In genomic region chr17:28936622-28937345, GRCm38 (mm10) we compare ENCODE assay signal across 7 mouse cellular contexts. TPM values are rescaled to one million over a fixed set of nuclear protein-coding genes. Genes with fewer than 3 reads are reported as not detected.
DNase-seq lines count a peak whose midpoint lies in the region; ATAC-seq and TF ChIP-seq lines count a peak whose summit lies in the region.

No protein-coding gene starts in this region.

- no peak overlapping the region for H3K4me2 ChIP-seq in intestine, postnatal 0 days (replicated peaks; ENCODE audit: low read depth)
- H3K4me2 ChIP-seq in intestine, embryonic 16.5 days (ENCODE audit: low read depth, low read length): no peak overlapping the region
- H3K4me2 ChIP-seq in forebrain, embryonic 13.5 days: no peak overlapping the region

- H3K9me3 ChIP-seq in intestine, postnatal 0 days (ENCODE audit: control insufficient read depth): no peaks in the 10 kb centered on the region
- H3K9me3 ChIP-seq in intestine, embryonic 16.5 days (ENCODE audit: control insufficient read depth, low read length): no peaks in the 10 kb centered on the region
- H3K9me3 ChIP-seq in forebrain, embryonic 13.5 days (replicated peaks): no peaks in the 10 kb centered on the region

- no peaks in the 10 kb centered on the region for H3K27me3 ChIP-seq in intestine, postnatal 0 days (replicated peaks; ENCODE audit: control insufficient read depth, insufficient read depth, low read length)
- H3K27me3 ChIP-seq in intestine, embryonic 16.5 days (replicated peaks; ENCODE audit: control insufficient read depth, insufficient read depth, low read length): no peaks in the 10 kb centered on the region
- no peaks in the 10 kb centered on the region for H3K27me3 ChIP-seq in forebrain, embryonic 13.5 days

- peak; percentile 67 for TF ChIP-seq CTCF in intestine, postnatal 0 days (IDR thresholded peaks at IDR 0.05; ENCODE audit: low read depth)

- H3K36me3 ChIP-seq in intestine, postnatal 0 days (ENCODE audit: control insufficient read depth, insufficient read depth): no peaks in the 10 kb centered on the region
- H3K36me3 ChIP-seq in intestine, embryonic 16.5 days (ENCODE audit: control insufficient read depth, insufficient read depth, low read length): no peaks in the 10 kb centered on the region
- H3K36me3 ChIP-seq in forebrain, embryonic 13.5 days (ENCODE audit: poor library complexity, severe bottlenecking): no peaks in the 10 kb centered on the region

- H3K4me1 ChIP-seq in intestine, postnatal 0 days (replicated peaks; ENCODE audit: control insufficient read depth, insufficient read depth, low read length): no peaks in the 10 kb centered on the region
- H3K4me1 ChIP-seq in intestine, embryonic 16.5 days (ENCODE audit: control insufficient read depth, insufficient read depth, low read length): no peaks in the 10 kb centered on the region; the same call in 1 of the 2 replicates
- H3K4me1 ChIP-seq in forebrain, embryonic 13.5 days: no peaks in the 10 kb centered on the region

- ATAC-seq in intestine, postnatal 0 days: no peak
- ATAC-seq in intestine, embryonic 16.5 days: no peak
- no peak for ATAC-seq in forebrain, embryonic 13.5 days

- 81% methylated on average over 10 of the region's 10 CpGs for WGBS in intestine, postnatal 0 days
- 81% methylated on average over 10 of the region's 10 CpGs for WGBS in intestine, embryonic 16.5 days
- WGBS in forebrain, embryonic 13.5 days: 81% methylated on average over 10 of the region's 10 CpGs

- DNase-seq in Muller cell, postnatal 12 days (ENCODE audit: inconsistent ontology term): peak; percentile 17
- peak; percentile 35 to 37 for DNase-seq in cerebellum, postnatal 36 days
- DNase-seq in lung, postnatal 10 days: peak; percentile 62
- peak; percentile 56 for DNase-seq in thymus, postnatal 0 days (ENCODE audit: low spot score)

- H3K9ac ChIP-seq in intestine, postnatal 0 days (ENCODE audit: low read depth, low read length): no peak overlapping the region
- no peak overlapping the region for H3K9ac ChIP-seq in intestine, embryonic 16.5 days (ENCODE audit: low read depth, low read length)
- H3K9ac ChIP-seq in forebrain, embryonic 13.5 days: no peak overlapping the region

- H3K4me3 ChIP-seq in intestine, postnatal 0 days (ENCODE audit: low read depth, low read length): no peak overlapping the region
- H3K4me3 ChIP-seq in intestine, embryonic 16.5 days (ENCODE audit: low read length): no peak overlapping the region
- H3K4me3 ChIP-seq in forebrain, embryonic 13.5 days: no peak overlapping the region

- no peak overlapping the region for H3K27ac ChIP-seq in intestine, postnatal 0 days (ENCODE audit: low read depth, low read length)
- no peak overlapping the region for H3K27ac ChIP-seq in intestine, embryonic 16.5 days (ENCODE audit: low read length)
- H3K27ac ChIP-seq in forebrain, embryonic 13.5 days: no peak overlapping the region

RNA-seq across cellular contexts. Expression of gene Pxt1, which starts 6.9 kb away (rescaled TPM):
- polyA plus RNA-seq in intestine, postnatal 0 days (2015; fragmentation: Nextera tagmentation; extraction: Ambion mirVana): not detected in 2 replicates
- polyA plus RNA-seq in intestine, embryonic 16.5 days (2015; fragmentation: Nextera tagmentation; extraction: Ambion mirVana): not detected in 2 replicates
- not detected in 2 replicates for polyA plus RNA-seq in thymus, postnatal 0 days (2015; fragmentation: Nextera tagmentation; extraction: Ambion mirVana)
- not detected in 2 replicates for polyA plus RNA-seq in forebrain, embryonic 13.5 days (2015; fragmentation: Nextera tagmentation; extraction: Ambion mirVana)

RNA-seq across cellular contexts. Expression of gene Kctd20, which starts 15.0 kb away (rescaled TPM):
- polyA plus RNA-seq in intestine, postnatal 0 days (2015; fragmentation: Nextera tagmentation; extraction: Ambion mirVana): 25.6 and 27.0 TPM in 2 replicates
- 57.0 and 62.3 TPM in 2 replicates for polyA plus RNA-seq in intestine, embryonic 16.5 days (2015; fragmentation: Nextera tagmentation; extraction: Ambion mirVana)
- 64.7 and 65.8 TPM in 2 replicates for polyA plus RNA-seq in thymus, postnatal 0 days (2015; fragmentation: Nextera tagmentation; extraction: Ambion mirVana)
- polyA plus RNA-seq in forebrain, embryonic 13.5 days (2015; fragmentation: Nextera tagmentation; extraction: Ambion mirVana): 107 and 115 TPM in 2 replicates

RNA-seq across cellular contexts. Expression of gene 4930539E08Rik, which starts 21.7 kb away (rescaled TPM):
- 2.9 and 3.5 TPM in 2 replicates for polyA plus RNA-seq in intestine, postnatal 0 days (2015; fragmentation: Nextera tagmentation; extraction: Ambion mirVana)
- 3.9 and 4.2 TPM in 2 replicates for polyA plus RNA-seq in intestine, embryonic 16.5 days (2015; fragmentation: Nextera tagmentation; extraction: Ambion mirVana)
- 1.4 and 2.2 TPM in 2 replicates for polyA plus RNA-seq in thymus, postnatal 0 days (2015; fragmentation: Nextera tagmentation; extraction: Ambion mirVana)
- polyA plus RNA-seq in forebrain, embryonic 13.5 days (2015; fragmentation: Nextera tagmentation; extraction: Ambion mirVana): 0.15 and 0.25 TPM in 2 replicates
